Mouse (Mus musculus) myocyte (in vitro differentiated cells): ENCODE measurements around the gene Ifna15. TPM values are rescaled to one million over a fixed set of nuclear protein-coding genes. Genes with fewer than 3 reads are reported as not detected.

Experiments used
- H3K27me3 ChIP-seq: one replicate; pipeline ENCODE4 v1.6.1; 2011; ENCODE audit not compliant: control insufficient read depth, insufficient read depth, insufficient read length
- H3K36me3 ChIP-seq: one replicate; pipeline ENCODE4 v1.6.1; 2011; ENCODE audit not compliant: control insufficient read depth, insufficient read depth
- H3K4me2 ChIP-seq: one replicate; pipeline ENCODE4 v1.6.1; 2011; ENCODE audit warnings: low read depth, control low read depth
- H3K4me3 ChIP-seq: one replicate; pipeline ENCODE4 v1.5.1; 2011; ENCODE audit warnings: mild to moderate bottlenecking, control low read depth, moderate library complexity
- H3K79me2 ChIP-seq: one replicate; pipeline ENCODE4 v1.6.1; 2011; ENCODE audit not compliant: control insufficient read depth, insufficient read depth
- H3ac ChIP-seq: one replicate; pipeline ENCODE4 v1.6.1; 2011; ENCODE audit not compliant: control insufficient read depth, insufficient read length
- CEBPB ChIP-seq: IDR thresholded peaks from 2 replicates; pipeline ENCODE4 v1.6.1; 2011; ENCODE audit warnings: mild to moderate bottlenecking, moderate library complexity; ENCODE audit not compliant: poor library complexity, insufficient read depth, severe bottlenecking
- E2F4 ChIP-seq: IDR thresholded peaks from one replicate; pipeline ENCODE4 v1.6.1; 2011; ENCODE audit warnings: mild to moderate bottlenecking, control low read depth, moderate library complexity; ENCODE audit not compliant: insufficient read depth
- MAX ChIP-seq: IDR thresholded peaks from one replicate; pipeline ENCODE4 v1.6.1; 2011; ENCODE audit warnings: low read depth, mild to moderate bottlenecking, control low read depth
- MYOD1 ChIP-seq, 3 experiments: IDR thresholded peaks; one replicate each; pipeline ENCODE4 v1.6.1; 2011; ENCODE audit warnings: control low read depth in 2 of 3, low read depth in 2 of 3, mild to moderate bottlenecking in 2 of 3, moderate library complexity in 1 of 3; ENCODE audit not compliant: insufficient read length in 2 of 3, control insufficient read depth in 1 of 3
- MYOG ChIP-seq, 3 experiments: IDR thresholded peaks; one replicate each; pipeline ENCODE4 v1.6.1; 2011; ENCODE audit warnings: control low read depth in 2 of 3, low read depth in 2 of 3, mild to moderate bottlenecking in 2 of 3; ENCODE audit not compliant: insufficient read length in 2 of 3, control insufficient read depth in 1 of 3, insufficient read depth in 1 of 3
- POLR2A ChIP-seq: IDR thresholded peaks from one replicate; pipeline ENCODE4 v1.6.1; 2011; ENCODE audit warnings: low read depth, mild to moderate bottlenecking, control low read depth, moderate library complexity; ENCODE audit not compliant: insufficient read length
- POLR2AphosphoS2 ChIP-seq: IDR thresholded peaks from one replicate; pipeline ENCODE4 v1.6.1; 2011; ENCODE audit warnings: low read depth, control low read depth; ENCODE audit not compliant: insufficient read length
- REST ChIP-seq: IDR thresholded peaks from one replicate; pipeline ENCODE4 v1.6.1; 2011; ENCODE audit warnings: mild to moderate bottlenecking, control low read depth, moderate library complexity; ENCODE audit not compliant: insufficient read depth, insufficient read length
- SRF ChIP-seq: IDR thresholded peaks from one replicate; pipeline ENCODE4 v1.6.1; 2011; ENCODE audit warnings: low read depth; ENCODE audit not compliant: control insufficient read depth, insufficient read length
- TCF12 ChIP-seq: IDR thresholded peaks from one replicate; pipeline ENCODE4 v1.6.1; 2011; ENCODE audit warnings: mild to moderate bottlenecking, control low read depth; ENCODE audit not compliant: poor library complexity, insufficient read depth, severe bottlenecking
- TCF3 ChIP-seq: IDR thresholded peaks from one replicate; pipeline ENCODE4 v1.6.1; 2011; ENCODE audit warnings: low read depth, control low read depth; ENCODE audit not compliant: insufficient read length
- USF1 ChIP-seq: IDR thresholded peaks from one replicate; pipeline ENCODE4 v1.6.1; 2011; ENCODE audit warnings: low read depth, mild to moderate bottlenecking, control low read depth, moderate library complexity
- polyA plus RNA-seq: library from polyadenylated mRNA; unstranded; fragments of >200 nt; fragmentation: generic; extraction: Trizol; gene quantifications from one replicate; pipeline ENCODE4 v1.2.1, GENCODE M21; 2012; ENCODE audit warnings: missing spikeins

The Ifna15 gene
- polyA plus RNA-seq, 1 experiment = not detected

DNA sequence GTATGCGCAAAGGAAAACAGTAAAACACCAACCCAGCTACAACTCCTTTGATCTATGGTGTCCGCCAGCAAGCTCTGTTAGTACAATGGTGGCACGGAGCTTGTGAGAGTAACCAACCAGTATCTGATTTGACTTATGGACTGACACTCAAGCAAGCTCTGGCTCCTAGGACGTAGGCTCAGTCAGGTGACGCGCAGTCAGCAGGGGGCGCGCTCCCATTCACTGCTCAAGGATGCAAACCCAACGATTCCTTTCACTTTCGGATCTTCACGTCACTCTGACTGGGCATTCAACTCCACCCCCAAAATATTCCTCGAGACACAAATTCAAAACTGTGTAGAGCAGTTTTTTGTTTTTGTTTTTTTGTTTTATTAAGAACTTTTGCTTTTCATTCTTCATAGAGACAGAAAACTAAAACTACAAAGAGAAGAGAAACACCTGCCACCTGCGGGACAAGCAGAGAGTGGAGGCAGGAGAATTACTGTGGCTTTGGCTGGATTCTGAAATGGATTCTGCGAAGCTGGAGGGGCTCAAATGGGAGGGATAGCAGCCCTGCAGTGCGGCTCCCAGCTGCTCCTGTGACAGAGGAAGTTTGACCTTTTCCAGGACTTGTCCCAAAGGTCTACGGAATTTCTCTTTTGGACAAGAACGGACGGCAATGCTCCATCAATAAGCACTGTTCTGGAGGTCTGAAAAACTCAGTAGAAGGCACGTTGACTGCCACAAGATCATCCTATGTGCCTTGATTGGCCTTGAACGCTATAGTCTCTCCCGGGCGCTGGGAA, 7.7 kb downstream of the Ifna15 start:
- Histone ChIP-seq H3ac (no peak overlapping the region), H3K36me3 (no peaks in the 10 kb centered on the region), H3K4me3 (peak overlapping the region; percentile 23), H3K79me2 (no peaks in the 10 kb centered on the region), H3K27me3 (no peaks in the 10 kb centered on the region), H3K4me2 (peak overlapping the region; percentile 97)
- TF ChIP-seq E2F4 (no peak), MAX (no peak), POLR2AphosphoS2 (no peak), REST (no peak), TCF3 (no peak), MYOD1 (IDR thresholded peaks at IDR 0.05; ENCODE audit: control insufficient read depth in 1 of 3, insufficient read length in 2 of 3, low read depth in 2 of 3) (peak in 1 of 3 experiments; percentile 17), USF1 (peak; percentile 73)

DNA sequence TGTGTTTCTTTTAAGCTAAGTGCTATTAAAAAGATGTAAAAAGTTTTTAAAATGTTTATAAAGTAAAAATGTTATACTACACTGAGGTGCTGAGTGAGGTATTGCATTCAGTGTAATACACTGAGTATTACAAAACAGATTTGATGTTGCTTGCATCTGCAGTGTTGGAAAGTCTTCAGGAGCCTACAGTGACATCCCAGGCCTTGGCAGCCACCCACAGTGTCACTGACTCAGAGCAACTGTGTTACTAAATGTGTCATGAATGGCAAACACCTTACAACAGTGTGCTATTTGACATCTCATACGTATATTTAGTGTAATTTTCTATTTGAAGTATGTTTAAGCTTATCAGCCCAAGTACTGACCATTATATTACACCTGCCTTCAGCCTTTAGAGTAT, 10.1 kb downstream of the Ifna15 start:
- H3K4me3 ChIP-seq = no peak overlapping the region
- TF ChIP-seq E2F4 (no peak), CEBPB (no peak), REST (no peak)
- H3ac ChIP-seq = no peak overlapping the region
- H3K36me3 ChIP-seq = no peaks in the 10 kb centered on the region
- H3K79me2 ChIP-seq = no peaks in the 10 kb centered on the region
- no peaks in the 10 kb centered on the region for H3K27me3 ChIP-seq
- no peak overlapping the region for H3K4me2 ChIP-seq

- H3ac ChIP-seq = no peak overlapping the region
- no peaks in the 10 kb centered on the region for H3K36me3 ChIP-seq
- no peaks in the 10 kb centered on the region for H3K27me3 ChIP-seq
- H3K4me3 ChIP-seq = no peak overlapping the region
- TF ChIP-seq REST = no peak
- no peak for TF ChIP-seq MYOD1 (IDR thresholded peaks at IDR 0.05; ENCODE audit: control insufficient read depth in 1 of 3, insufficient read length in 2 of 3, low read depth in 2 of 3)
- TF ChIP-seq TCF3 = no peak
- no peak for TF ChIP-seq TCF12
- no peak for TF ChIP-seq SRF
- TF ChIP-seq POLR2AphosphoS2 = no peak
- TF ChIP-seq POLR2A = no peak
- TF ChIP-seq E2F4 = no peak
- H3K4me2 ChIP-seq = no peak overlapping the region
- H3K79me2 ChIP-seq = no peaks in the 10 kb centered on the region
These were observed 14.3 kb downstream of the Ifna15 start for GRCm38 (mm10) chr4:88543649-88544234.

DNA sequence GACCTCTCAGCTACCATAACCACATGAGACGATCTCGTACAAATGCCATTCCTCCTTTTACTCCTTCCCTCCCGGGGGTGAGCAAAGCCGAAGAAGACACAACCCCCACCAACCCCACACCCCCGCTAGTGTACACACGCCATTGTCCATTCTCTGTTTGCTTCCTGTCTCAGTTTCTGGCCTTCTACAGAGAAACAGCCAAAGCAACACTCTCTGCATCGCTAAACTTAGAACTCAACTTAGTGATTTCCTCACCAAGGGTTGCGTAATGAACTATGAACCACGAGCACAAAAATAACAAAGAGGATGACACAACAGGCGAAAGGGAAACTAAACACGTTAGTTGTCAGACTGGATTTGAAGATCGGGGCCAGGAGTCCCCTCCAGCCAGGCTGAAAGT, 20.7 kb downstream of the Ifna15 start:
- H3K79me2 ChIP-seq = no peaks in the 10 kb centered on the region
- peak overlapping the region; percentile 75 for H3K4me2 ChIP-seq
- no peak overlapping the region for H3ac ChIP-seq
- H3K27me3 ChIP-seq = no peaks in the 10 kb centered on the region
- H3K4me3 ChIP-seq = no peak overlapping the region
- H3K36me3 ChIP-seq = no peaks in the 10 kb centered on the region
- peak; percentile 98 for TF ChIP-seq CEBPB
- TF ChIP-seq TCF3 = no peak

DNA sequence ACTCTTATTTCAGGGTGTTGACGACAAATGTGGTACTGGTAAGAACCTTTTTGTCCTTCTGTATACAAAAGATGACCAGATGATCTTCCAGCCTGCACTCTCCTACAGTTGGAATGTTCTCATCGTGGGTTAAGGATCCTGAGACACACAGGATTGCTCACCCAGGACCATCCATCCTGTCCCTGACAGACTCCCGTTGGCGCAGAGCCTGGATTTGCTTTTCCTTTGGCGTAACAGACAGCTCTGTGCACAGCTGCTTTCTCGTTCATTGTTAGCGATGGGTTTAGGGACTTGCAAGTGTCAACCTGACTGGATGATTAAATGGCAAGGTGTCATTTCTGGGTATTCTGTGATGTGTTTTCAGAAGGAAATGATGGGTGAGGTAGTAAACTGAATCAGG, 21.4 kb downstream of the Ifna15 start:
- no peak overlapping the region for H3K4me2 ChIP-seq
- no peak for TF ChIP-seq CEBPB
- TF ChIP-seq POLR2AphosphoS2 = no peak
- no peak for TF ChIP-seq E2F4
- no peak for TF ChIP-seq POLR2A
- TF ChIP-seq MYOD1 (IDR thresholded peaks at IDR 0.05; ENCODE audit: control insufficient read depth in 1 of 3, insufficient read length in 2 of 3, low read depth in 2 of 3) = no peak
- TF ChIP-seq SRF = no peak
- no peak for TF ChIP-seq MYOG (IDR thresholded peaks at IDR 0.05; ENCODE audit: control insufficient read depth in 1 of 3, insufficient read depth in 1 of 3, insufficient read length in 2 of 3, low read depth in 2 of 3)
- no peak for TF ChIP-seq TCF12
- TF ChIP-seq REST = no peak
- TF ChIP-seq MAX = no peak
- TF ChIP-seq USF1 = no peak
- TF ChIP-seq TCF3 = no peak
- H3K36me3 ChIP-seq = no peaks in the 10 kb centered on the region
- H3K79me2 ChIP-seq = no peaks in the 10 kb centered on the region
- H3ac ChIP-seq = no peak overlapping the region
- H3K4me3 ChIP-seq = no peak overlapping the region
- no peaks in the 10 kb centered on the region for H3K27me3 ChIP-seq
